Mouse (Mus musculus) testis, adult 2 months (tissue): ENCODE results near the gene Nufip2.

Experiments used
- CTCF ChIP-seq: fragments of 200-500 bp; IDR thresholded peaks from 2 replicates; pipeline ENCODE4 v1.5.1; 2012; ENCODE audit warnings: low read depth, mild to moderate bottlenecking, inconsistent platforms, low read length, moderate library complexity; ENCODE audit not compliant: control insufficient read depth, insufficient read depth, insufficient replicate concordance
- POLR2A ChIP-seq: fragments of 200-500 bp; IDR thresholded peaks from 2 replicates; pipeline ENCODE4 v1.6.1; 2012; ENCODE audit warnings: low read depth, mild to moderate bottlenecking, inconsistent platforms, low read length, moderate library complexity; ENCODE audit not compliant: control insufficient read depth

- TF ChIP-seq CTCF (no peak), POLR2A (no peak)
Observed at GRCm38 (mm10) chr11:77752525-77752924, 66.6 kb downstream of the Nufip2 start.
